Mouse (Mus musculus) embryonic stem cell, embryonic (primary cell): Measurements from ENCODE around the gene B4galnt2.

Experiments
- CTCF ChIA-PET, 4 experiments: fragments of 300-600 bp in 2 of 4; fragments of 350-600 bp in 2 of 4; sonication (Branson Sonifier 250); formaldehyde crosslinking; loops; one replicate each; lab custom pipeline; 2022; ENCODE audit warnings: inconsistent platforms in 2 of 4; lab: Charles Lee
- POLR2A ChIA-PET, 4 experiments: fragments of 300-600 bp in 2 of 4; fragments of 350-600 bp in 2 of 4; sonication (Branson Sonifier 250); formaldehyde crosslinking; loops; one replicate each; lab custom pipeline; 2022; ENCODE audit warnings: antibody characterized with exemption in 4 of 4, inconsistent platforms in 1 of 4; lab: Charles Lee

Gene B4galnt2

GRCm38 (mm10) chr11:95828181-95828964, 86.3 kb downstream of the B4galnt2 start:
- POLR2A ChIA-PET: interaction anchor here (0.6 to 3.1 kb wide), 22 partner anchors 11 to 152 kb away, joined by 3 to 16 read pairs (median 3); partner anchors contain the start of gene Abi3 (in 1 of the 4)
- CTCF ChIA-PET: interaction anchor here (0.5 to 2.9 kb wide), 47 partner anchors 7 to 859 kb away, joined by 3 to 13 read pairs (median 4); partner anchors contain the start of genes Gngt2 (in 1 of the 4) and Snf8 (in 1 of the 4)

GRCm38 (mm10) chr11:95827464-95828085, 87.1 kb downstream of the B4galnt2 start:
- ChIA-PET POLR2A (interaction anchor here (0.6 to 3.1 kb wide), 24 partner anchors 15 to 248 kb away, joined by 3 to 16 read pairs (median 3); partner anchors contain the start of genes Abi3 (in 1 of the 4), Atp5g1 (in 1 of the 4) and Snf8 (in 1 of the 4)), CTCF (interaction anchor here (0.5 to 2.9 kb wide), 57 partner anchors 8 to 1695 kb away, joined by 3 to 17 read pairs (median 4); partner anchors contain the start of genes Gngt2 (in 1 of the 4), Phb (in 1 of the 4) and Snf8 (in 1 of the 4))

GRCm38 (mm10) chr11:95827168-95827447, 87.6 kb downstream of the B4galnt2 start:
- CTCF ChIA-PET: interaction anchor here (0.6 to 2.9 kb wide), 30 partner anchors 9 to 1696 kb away, joined by 3 to 17 read pairs (median 4); partner anchors contain the start of genes Gngt2 (in 1 of the 4), Phb (in 1 of the 4) and Snf8 (in 1 of the 4)

DNA sequence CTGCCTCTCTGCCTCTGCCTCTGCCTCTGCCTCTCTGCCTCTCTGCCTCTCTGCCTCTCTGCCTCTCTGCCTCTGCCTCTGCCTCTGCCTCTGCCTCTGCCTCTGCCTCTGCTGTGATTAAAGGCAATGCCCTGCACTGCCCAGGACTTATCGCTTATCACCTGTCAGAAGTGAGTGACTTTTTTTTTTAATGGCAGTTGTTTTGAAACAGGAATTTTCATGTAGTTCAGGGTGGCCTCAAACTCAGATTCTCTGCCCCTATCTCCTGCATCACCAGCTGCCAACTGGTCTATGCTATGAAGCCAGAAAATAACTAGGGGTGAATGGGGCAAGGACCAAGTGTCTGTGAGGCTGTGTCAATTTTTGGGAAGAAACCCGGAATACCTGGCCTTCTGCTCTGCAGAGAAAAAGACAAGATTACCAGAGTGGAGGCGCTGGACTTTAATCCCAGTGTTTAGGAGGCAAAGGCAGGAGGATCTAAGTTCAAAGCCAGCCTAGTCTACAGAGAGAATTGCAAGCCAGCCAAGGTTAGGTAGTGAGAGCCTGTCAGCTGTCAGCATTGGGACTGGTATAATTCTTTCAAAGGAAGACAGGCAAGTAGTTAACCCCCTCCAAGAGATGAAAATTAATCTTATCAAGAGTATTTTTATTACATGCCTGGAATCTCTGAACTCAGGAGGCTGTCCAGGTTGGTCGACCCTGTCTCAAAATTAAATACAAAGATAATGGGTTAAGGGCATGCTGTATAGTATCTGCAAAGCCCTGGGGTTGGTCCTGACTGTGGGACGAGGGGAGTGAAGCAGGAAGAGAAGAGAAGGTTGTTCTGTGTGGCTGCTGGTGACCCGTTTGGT, 88.1 kb downstream of the B4galnt2 start:
- CTCF ChIA-PET: interaction anchor here (0.7 to 2.9 kb wide), 24 partner anchors 9 to 246 kb away, joined by 3 to 10 read pairs (median 4); partner anchors contain the start of genes Phb (in 1 of the 4) and Snf8 (in 1 of the 4)
- POLR2A ChIA-PET: interaction anchor here in 3 of 4 experiments (0.6 to 3.1 kb wide), 9 partner anchors 16 to 124 kb away, joined by 3 to 16 read pairs (median 4); no protein-coding TSS in a partner anchor

More at GRCm38 (mm10) chr11:95827168-95827447, 87.6 kb downstream of the B4galnt2 start:
- POLR2A ChIA-PET: interaction anchor here in 3 of 4 experiments (0.6 to 3.1 kb wide), 16 partner anchors 19 to 248 kb away, joined by 3 to 16 read pairs (median 3); partner anchors contain the start of genes Atp5g1 (in 1 of the 3) and Snf8 (in 1 of the 3)

- ChIA-PET CTCF (interaction anchor here in 2 of 4 experiments (0.6 to 0.9 kb wide), 2 partner anchors 28 to 1131 kb away, joined by 3 read pairs; no protein-coding TSS in a partner anchor), POLR2A (interaction anchor here (0.6 to 5.9 kb wide), 11 partner anchors 11 to 334 kb away, joined by 3 to 34 read pairs (median 3); partner anchors contain the start of genes Abi3 (in 1 of the 4) and Ube2z (in 1 of the 4))
These were observed 89.1 kb downstream of the B4galnt2 start for GRCm38 (mm10) chr11:95825625-95826024.

DNA sequence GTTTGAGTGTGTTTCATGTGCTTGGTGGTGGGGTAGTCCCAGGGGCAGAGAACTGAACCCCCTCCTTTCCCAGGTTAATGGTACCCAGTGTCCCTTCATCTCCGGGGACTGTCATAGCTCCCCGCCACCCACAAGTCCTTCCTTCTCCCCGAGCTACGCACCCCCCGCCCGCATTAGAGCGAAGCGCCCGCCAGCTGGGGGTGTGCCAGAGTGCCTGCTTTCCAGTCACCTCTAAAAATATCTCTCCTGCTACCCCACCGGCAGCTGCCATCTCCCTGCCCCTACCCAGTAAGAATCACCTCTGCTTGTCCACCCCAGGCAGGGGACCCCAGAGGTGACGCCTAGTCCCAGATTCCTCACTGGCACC, 89.8 kb downstream of the B4galnt2 start:
- ChIA-PET POLR2A (interaction anchor here (0.6 to 5.9 kb wide), 19 partner anchors 8 to 333 kb away, joined by 3 to 34 read pairs (median 4); partner anchors contain the start of genes Abi3 (in 1 of the 4) and Ube2z (in 1 of the 4)), CTCF (interaction anchor here (0.6 to 0.7 kb wide), 4 partner anchors 17 to 131 kb away, joined by 3 to 8 read pairs (median 4); no protein-coding TSS in a partner anchor)

DNA sequence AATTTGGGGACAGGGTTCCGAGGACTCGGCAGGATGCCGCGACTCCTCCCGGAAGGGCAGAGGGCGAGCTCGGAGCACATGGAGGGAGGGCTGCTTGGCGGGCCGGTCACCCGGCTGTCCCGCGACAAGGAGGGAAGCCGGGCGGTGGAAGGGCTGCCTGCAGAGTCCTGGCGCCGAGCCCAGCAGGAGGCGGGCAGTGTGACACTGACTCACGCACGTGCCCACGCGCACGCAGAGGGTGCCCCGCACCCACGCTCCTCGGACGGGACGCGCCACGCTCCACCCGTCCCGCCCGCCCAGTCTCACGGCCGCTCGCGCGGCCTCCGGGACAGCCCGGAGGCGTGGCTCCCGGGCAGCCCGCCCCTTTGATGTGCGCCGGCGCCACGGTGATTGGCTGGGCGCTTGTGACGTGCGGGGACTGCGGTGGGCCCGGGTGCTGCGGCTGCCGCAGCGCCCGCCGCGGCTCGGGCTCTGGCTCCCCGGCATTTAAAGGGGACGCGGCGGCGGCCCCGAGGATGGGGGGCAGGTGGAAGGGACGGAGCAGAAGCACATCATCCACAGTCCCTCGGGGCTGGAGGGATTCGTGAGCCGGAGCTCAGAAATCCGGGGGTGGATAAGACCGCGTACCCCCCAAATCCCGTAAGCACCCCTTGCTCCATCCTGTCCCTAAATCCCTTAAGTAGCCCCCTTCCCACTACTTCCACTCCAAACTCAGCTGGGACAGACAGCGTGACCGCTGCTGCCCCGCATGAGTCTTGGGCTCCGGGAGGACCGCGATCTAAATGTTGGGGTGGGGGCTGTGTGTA, 90.4 kb downstream of the B4galnt2 start, which contains the start of gene Phospho1:
Phospho1 (plus strand) TSS at position 429 of the 806 bp plus-strand sequence.
- ChIA-PET POLR2A (interaction anchor here in 3 of 4 experiments (0.7 to 5.9 kb wide), 39 partner anchors 9 to 410 kb away, joined by 3 to 34 read pairs (median 4); partner anchors contain the start of gene Abi3 (in 2 of the 3)), CTCF (interaction anchor here in 2 of 4 experiments (0.6 to 1.2 kb wide), 7 partner anchors 17 to 240 kb away, joined by 3 to 5 read pairs (median 3); no protein-coding TSS in a partner anchor)

DNA sequence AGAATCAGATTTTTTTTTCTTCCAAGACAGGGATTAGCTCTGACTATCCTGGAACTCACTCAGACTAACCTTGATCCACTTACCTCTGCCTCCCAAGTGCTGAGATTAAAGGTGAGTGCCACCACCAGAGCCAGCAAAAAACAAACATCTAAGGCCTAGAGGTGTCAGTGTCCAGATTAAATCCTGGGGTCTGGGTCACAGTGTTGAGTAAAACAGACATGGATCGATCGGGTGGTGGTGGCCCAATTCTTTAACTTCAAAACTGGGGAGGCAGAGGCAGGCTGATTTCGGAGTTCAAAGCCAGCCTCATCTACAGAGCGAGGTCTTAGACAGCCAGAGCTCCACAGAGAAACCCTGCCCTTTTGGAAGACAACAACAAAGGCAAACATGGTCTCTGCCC, 92.3 kb downstream of the B4galnt2 start:
- POLR2A ChIA-PET: interaction anchor here in 2 of 4 experiments (0.6 to 5.9 kb wide), 7 partner anchors 11 to 71 kb away, joined by 3 to 34 read pairs (median 7); no protein-coding TSS in a partner anchor
- CTCF ChIA-PET: no interaction called here

- POLR2A ChIA-PET: interaction anchor here in 3 of 4 experiments (0.6 to 5.9 kb wide), 4 partner anchors 10 to 306 kb away, joined by 3 to 34 read pairs (median 14); partner anchors contain the start of gene Abi3 (in 1 of the 3)
- CTCF ChIA-PET: interaction anchor here in 1 of 4 experiments (0.5 kb wide), 1 partner anchor 218 kb away, joined by 3 read pairs; no protein-coding TSS in a partner anchor
These were observed 93.2 kb downstream of the B4galnt2 start for GRCm38 (mm10) chr11:95821511-95821910.

DNA sequence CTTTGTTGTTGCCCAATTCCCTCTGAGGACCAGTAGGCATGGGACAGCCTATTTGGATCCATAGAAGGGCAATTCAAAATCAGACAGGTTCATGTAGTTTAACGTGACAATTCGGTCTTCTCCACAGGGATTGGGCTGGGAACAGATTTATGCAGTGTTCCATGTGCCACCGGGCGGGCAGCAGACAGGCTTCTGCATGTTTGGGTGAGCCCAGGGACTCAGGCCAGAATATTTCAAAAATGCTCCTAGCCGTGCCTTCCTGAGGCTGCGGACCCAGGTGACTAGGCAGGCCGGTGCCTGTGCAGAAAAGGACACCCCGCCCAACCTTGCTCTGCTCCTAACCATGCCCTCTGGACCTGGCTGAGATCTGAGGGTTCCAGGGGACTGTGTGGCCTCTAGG, 95.6 kb downstream of the B4galnt2 start:
- ChIA-PET CTCF (no interaction called here), POLR2A (interaction anchor here in 1 of 4 experiments (0.6 kb wide), 1 partner anchor 9 kb away, joined by 4 read pairs; no protein-coding TSS in a partner anchor)
